Mouse (Mus musculus): ENCODE results near the gene Fry.

Fry gene

GRCm38 (mm10) chr5:150118455-150119241 lies at the start of gene Fry:
Gene Fry (plus strand): TSS chr5:150118645.
- peak; percentile 96 to 97 for DNase-seq (ENCODE audit: low spot score in 2 of 2)

DNA sequence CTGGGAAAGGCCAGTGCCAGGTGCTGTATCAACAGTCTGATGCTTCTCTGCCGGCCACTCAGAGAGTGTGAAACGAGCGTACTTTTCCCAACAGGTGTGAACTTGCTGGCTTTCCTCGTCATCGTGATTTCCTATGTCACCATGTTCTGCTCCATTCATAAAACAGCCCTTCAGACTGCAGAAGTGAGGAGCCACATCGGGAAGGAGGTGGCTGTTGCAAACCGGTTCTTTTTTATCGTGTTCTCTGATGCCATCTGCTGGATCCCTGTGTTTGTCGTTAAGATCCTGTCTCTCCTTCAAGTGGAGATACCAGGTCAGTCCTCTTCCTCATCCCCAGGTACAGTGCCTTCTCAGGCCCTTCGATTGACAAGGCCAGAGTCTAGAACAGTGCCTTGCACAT lies 48.4 kb upstream of the Fry start:
- DNase-seq (ENCODE audit: low spot score in 2 of 2), result no peak

- no peak for DNase-seq (ENCODE audit: low spot score in 2 of 2)
These were observed 46.7 kb upstream of the Fry start for GRCm38 (mm10) chr5:150071738-150072137.

- no peak for DNase-seq (ENCODE audit: low spot score in 2 of 2)
These were observed 38.3 kb upstream of the Fry start for GRCm38 (mm10) chr5:150079866-150080797.

- DNase-seq (ENCODE audit: low spot score in 2 of 2), result no peak
These were observed 35.7 kb upstream of the Fry start for GRCm38 (mm10) chr5:150082696-150083095.

DNA sequence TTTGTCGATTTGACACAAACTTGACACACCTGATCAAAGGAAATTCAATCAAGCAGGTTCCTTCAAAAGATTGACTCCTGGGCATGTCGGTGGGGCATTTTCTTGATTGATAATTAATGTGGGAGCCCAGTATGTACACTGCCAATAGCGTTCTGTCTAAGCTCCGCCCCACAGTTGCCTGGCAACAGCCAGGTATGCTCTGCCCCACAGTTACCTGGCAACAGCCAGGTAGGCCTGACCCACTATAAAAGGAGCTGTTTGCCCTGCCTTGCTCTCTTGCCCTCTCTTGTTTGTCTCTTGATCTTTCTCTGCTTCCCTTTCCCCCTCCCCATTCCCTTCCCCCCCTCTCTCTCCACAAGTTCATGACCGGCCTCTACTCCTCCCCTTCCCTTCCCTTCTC lies 35.3 kb upstream of the Fry start:
- DNase-seq (ENCODE audit: low spot score in 2 of 2), result no peak

GRCm38 (mm10) chr5:150097620-150098019 lies 20.8 kb upstream of the Fry start:
- DNase-seq (ENCODE audit: low spot score in 2 of 2), result peak; percentile 13 to 37

DNA sequence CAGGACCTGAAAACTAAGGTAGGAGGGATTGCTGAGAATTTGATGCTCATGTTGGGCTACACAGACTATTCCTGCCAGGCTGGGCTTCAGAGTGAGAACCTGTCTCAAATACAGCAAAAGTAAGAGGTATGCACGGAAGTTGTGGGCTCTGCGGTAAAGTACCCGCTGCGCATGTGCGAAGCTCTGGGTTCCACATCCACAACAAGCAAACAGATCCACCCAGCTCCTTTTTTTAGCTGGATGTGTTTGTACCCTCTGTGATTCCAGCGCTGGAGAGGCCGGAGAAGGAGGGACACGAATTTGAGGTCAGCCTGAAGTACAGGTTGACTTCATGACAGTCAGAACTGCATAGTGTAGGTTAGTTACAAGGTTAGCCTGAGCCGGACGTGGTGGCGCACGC lies 19.7 kb upstream of the Fry start:
- DNase-seq (ENCODE audit: low spot score in 2 of 2), result no peak

GRCm38 (mm10) chr5:150101789-150102188 lies 16.7 kb upstream of the Fry start:
- no peak for DNase-seq (ENCODE audit: low spot score in 2 of 2)

GRCm38 (mm10) chr5:150106358-150106757 lies 12.1 kb upstream of the Fry start:
- DNase-seq (ENCODE audit: low spot score in 2 of 2), result no peak

DNA sequence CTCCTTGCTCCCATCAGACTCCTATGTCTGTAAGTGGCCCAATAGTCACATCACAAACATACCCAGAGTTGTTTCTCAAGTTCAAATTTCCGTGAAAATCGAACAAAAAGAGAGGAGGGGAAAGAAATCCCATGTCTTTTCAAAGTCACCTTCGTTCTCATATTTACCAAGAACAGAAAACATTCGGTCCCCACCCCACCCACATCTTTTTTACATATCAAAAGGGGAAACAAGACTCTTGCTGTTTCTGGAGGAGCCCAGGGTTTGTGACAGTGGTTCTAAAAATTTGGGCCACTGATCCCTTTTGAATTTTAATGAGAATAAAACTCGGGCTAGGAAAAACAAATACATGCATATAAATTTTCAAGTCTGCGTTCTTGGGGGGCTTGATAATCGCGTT lies 7.2 kb upstream of the Fry start:
- no peak for DNase-seq (ENCODE audit: low spot score in 2 of 2)

- DNase-seq (ENCODE audit: low spot score in 2 of 2), result peak in 1 of 2 experiments; percentile 39
These were observed 4.4 kb upstream of the Fry start for GRCm38 (mm10) chr5:150114007-150114406.

DNA sequence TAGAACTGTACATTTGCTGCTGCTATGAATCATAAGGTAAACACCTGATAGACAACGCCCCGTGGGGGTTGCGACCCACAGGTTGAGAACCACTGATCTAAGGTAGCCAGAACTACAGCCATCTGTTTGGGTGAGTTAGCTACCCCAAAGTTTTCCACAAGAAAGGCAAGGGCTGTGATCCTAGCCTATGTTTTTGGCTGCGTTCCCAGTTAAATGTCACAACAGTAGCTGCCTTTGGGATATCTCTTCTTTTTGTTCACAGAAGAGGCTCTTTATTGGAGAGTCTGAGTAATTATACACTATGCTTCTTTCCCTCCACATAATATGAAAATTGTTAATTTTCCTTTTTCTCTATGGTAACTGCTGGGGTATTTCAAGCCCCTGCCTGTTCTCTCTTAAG lies 3.7 kb upstream of the Fry start:
- DNase-seq (ENCODE audit: low spot score in 2 of 2), result no peak

DNA sequence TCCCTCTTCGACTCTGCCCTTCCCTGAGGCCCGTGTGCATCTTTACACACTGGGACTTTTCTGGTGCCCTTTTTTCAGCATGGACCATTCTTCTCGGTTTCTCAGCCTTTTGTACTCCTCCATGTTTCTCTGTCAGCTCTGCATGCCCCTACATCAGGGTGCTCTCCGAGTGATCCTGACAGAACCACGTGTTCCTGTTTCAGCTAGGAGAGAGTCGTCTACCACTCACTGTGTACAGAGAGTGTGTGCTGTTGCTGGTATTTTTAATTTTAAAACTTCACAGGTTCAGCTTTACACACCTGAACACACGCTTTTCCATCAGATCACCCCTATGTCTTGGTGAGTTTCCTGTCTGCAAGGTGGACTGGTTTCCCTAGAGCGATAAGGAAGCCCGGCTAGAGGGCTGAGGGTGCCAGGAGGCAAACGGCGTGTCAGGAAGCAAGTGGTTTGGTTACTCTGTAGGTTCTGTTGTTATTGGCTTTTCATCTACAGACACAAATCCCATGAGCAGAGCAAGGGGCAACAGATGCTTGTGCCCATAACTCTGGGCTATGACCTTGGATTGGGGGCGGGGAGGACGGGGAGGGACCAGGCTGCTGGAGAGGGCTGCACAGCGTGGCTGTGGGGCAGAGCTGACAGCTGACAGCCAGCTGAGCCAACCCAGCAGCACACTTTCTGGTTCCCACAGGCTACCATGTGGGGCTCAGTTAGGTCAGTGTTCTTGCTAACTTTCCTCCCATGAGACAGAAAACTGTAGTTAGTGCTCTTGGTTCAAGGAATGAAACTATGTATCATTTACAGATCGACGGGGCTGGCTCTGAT lies 3.0 kb upstream of the Fry start:
- no peak for DNase-seq (ENCODE audit: low spot score in 2 of 2)

DNA sequence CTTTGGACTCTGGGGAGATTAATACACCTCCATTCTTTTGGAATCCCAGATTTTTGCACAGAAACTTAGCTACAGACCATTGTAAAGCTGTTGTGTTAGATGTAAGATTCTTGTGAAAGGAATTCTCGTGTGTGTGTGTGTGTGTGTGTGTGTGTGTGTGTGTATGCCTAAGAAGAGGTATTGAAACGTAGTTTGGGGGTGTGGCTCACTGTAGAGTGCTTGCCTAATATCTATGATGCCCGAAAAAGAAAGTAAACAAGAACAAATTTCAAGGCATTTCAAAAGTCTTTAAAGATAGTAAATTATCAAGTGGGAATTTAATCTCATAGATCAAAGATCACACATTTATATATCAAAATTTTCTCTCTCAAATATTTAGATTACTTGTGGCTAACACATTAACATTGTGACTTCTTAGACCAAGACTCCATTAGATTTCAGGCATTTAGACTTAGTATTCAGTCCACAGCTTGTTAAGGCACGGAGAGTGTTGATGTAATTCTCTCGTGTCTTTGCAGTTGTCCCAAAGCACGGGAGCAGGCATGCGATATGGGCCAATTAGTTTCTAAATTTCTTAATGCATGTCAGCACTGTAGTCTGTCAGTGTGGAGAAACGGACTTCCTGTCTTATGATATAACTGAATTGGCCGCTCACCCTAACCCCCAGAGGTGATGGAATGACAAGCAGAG lies 2.1 kb upstream of the Fry start:
- no peak for DNase-seq (ENCODE audit: low spot score in 2 of 2)

DNA sequence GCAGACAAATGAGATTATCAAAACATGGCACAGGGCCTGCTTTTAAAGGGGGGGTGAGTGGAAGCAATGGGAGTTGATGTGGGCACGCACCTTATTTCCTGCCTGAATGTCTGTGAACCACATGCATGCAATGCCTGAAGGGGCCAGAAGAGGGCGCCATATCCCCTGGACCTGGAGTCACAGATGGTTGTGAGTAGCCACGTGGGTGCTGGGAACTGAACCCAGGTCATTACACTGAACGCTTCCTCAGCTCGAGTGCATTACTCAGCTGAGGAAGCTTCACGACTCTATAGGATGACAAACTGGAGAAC lies 1.6 kb upstream of the Fry start:
- DNase-seq (ENCODE audit: low spot score in 2 of 2), result peak; percentile 35 to 61

DNA sequence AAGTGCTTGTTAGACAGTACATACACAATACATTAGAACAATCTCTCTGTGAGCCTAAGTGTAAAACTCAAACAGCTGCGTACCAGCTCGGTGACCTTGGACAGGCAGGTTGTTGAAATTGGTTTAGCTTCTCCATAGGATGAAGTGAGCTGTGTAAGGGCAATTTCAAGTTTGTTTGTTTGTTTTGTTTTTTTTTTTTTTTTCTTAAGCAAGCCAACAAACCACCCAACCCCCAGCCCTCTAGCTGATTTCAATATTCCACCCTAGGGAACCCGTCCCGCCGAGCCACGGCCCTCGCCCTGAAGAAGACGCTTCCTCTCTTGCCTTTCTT lies 356 bp upstream of the Fry start:
- no peak for DNase-seq (ENCODE audit: low spot score in 2 of 2)

- DNase-seq (ENCODE audit: low spot score in 2 of 2), result no peak
These were observed 2.2 kb downstream of the Fry start for GRCm38 (mm10) chr5:150120676-150121075.

- DNase-seq (ENCODE audit: low spot score in 2 of 2), result no peak
These were observed 3.6 kb downstream of the Fry start for GRCm38 (mm10) chr5:150122095-150122494.

GRCm38 (mm10) chr5:150122571-150122970 lies 4.1 kb downstream of the Fry start:
- DNase-seq (ENCODE audit: low spot score in 2 of 2), result no peak

GRCm38 (mm10) chr5:150125920-150126319 lies 7.5 kb downstream of the Fry start:
- DNase-seq (ENCODE audit: low spot score in 2 of 2), result no peak

DNA sequence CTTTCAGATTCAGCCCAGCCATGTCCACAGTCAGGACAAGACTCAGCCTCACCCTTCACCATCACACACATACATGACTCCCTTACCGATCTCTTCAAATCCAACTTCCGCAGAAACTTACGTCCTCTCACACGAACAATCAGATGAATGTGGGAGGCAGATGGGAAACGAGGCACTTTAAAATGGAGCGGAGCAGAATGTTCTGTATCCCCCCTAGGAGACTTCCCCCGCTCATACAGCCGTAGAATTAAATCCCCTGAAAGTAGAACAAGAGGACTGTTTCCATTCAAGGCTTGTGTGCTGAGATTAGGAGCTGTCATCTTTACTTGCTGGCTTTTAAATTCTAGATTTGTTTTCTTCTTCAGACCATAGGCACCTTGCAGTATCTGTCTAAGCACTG lies 10.0 kb downstream of the Fry start:
- DNase-seq (ENCODE audit: low spot score in 2 of 2), result no peak

Data from natural killer cell, adult 2 months (primary cell).